Mouse (Mus musculus) neural tube, embryonic 11.5 days (tissue): ENCODE data around the gene Nfib. TPM values are rescaled to one million over a fixed set of nuclear protein-coding genes. Genes with fewer than 3 reads are reported as not detected.

ENCODE experiments used
- ATAC-seq: fragments of 200-750 bp; cut with Nextera tagmentation; 2 replicates; pipeline ENCODE4 v1.8.0; 2017; ENCODE audit warnings: moderate number of reproducible peaks, mild to moderate bottlenecking, moderate TSS enrichment, moderate library complexity; ENCODE audit not compliant: insufficient read depth, low FRiP score, low TSS enrichment
- DNase-seq: peaks from one replicate; pipeline ENCODE4 v3.0.0-alpha.2; 2015; ENCODE audit warnings: low spot score
- H3K27ac ChIP-seq: fragments of 300-500 bp; sonication (generic); 2 replicates; pipeline ENCODE4 v1.5.1; 2014; ENCODE audit warnings: low read depth, mild to moderate bottlenecking, low read length
- H3K27me3 ChIP-seq: fragments of 300-500 bp; sonication (generic); 2 replicates; pipeline ENCODE4 v1.6.1; 2014; ENCODE audit warnings: mild to moderate bottlenecking, low read length, mixed read lengths; ENCODE audit not compliant: control insufficient read depth, insufficient read depth
- H3K36me3 ChIP-seq: fragments of 300-500 bp; sonication (generic); 2 replicates; pipeline ENCODE4 v1.6.1; 2014; ENCODE audit warnings: mild to moderate bottlenecking, low read length, moderate library complexity, mixed read lengths; ENCODE audit not compliant: control insufficient read depth, insufficient read depth
- H3K4me1 ChIP-seq: fragments of 300-500 bp; sonication (generic); 2 replicates; pipeline ENCODE4 v1.6.1; 2014; ENCODE audit warnings: low read length, mixed read lengths; ENCODE audit not compliant: control insufficient read depth, insufficient read depth
- H3K4me2 ChIP-seq: fragments of 300-500 bp; sonication (generic); 2 replicates; pipeline ENCODE4 v1.6.1; 2014; ENCODE audit warnings: low read depth, mild to moderate bottlenecking, moderate library complexity
- H3K4me3 ChIP-seq: fragments of 300-500 bp; sonication (generic); 2 replicates; pipeline ENCODE4 v1.5.1; 2014; ENCODE audit warnings: low read depth, low read length
- H3K9ac ChIP-seq: fragments of 300-500 bp; sonication (generic); 2 replicates; pipeline ENCODE4 v1.6.1; 2014; ENCODE audit warnings: mild to moderate bottlenecking, low read length
- H3K9me3 ChIP-seq: fragments of 300-500 bp; sonication (generic); 2 replicates; pipeline ENCODE4 v1.6.1; 2016; ENCODE audit warnings: low read length; ENCODE audit not compliant: control insufficient read depth
- WGBS: fragments of 180-500 bp; shearing (Covaris S2); extraction: QIAGEN DNeasy Blood & Tissue Kit; methylation state at CpG from one replicate; pipeline ENCODE4 v1.1.7; 2014; 5-methylcytosine and 5-hydroxymethylcytosine counted together
- polyA plus RNA-seq: library from polyadenylated mRNA; unstranded; fragments of >200 nt; fragmentation: Nextera tagmentation; extraction: Ambion mirVana; gene quantifications from 2 replicates; pipeline ENCODE4 v1.2.1, GENCODE M21; 2014

Gene Nfib
- polyA plus RNA-seq, 1 experiment from 2014 or later = 29.1 TPM

- H3K4me2 ChIP-seq = no peak overlapping the region
- DNase-seq = no peak
- peaks cover 4% of the 10 kb centered on the region; the same call in 1 of the 2 replicates for H3K36me3 ChIP-seq
- no peak overlapping the region for H3K27ac ChIP-seq
- no peaks in the 10 kb centered on the region for H3K4me1 ChIP-seq
- no peak for ATAC-seq
- H3K4me3 ChIP-seq = no peak overlapping the region
- no peak overlapping the region for H3K9ac ChIP-seq
- WGBS = 91% methylated on average over 6 of the region's 6 CpGs
- H3K9me3 ChIP-seq = no peaks in the 10 kb centered on the region
- no peaks in the 10 kb centered on the region for H3K27me3 ChIP-seq
Measured at GRCm38 (mm10) chr4:82495605-82496004, 209.9 kb downstream of the Nfib start.

GRCm38 (mm10) chr4:82494829-82495228, 210.7 kb downstream of the Nfib start:
- Histone ChIP-seq H3K27ac (no peak overlapping the region), H3K4me1 (peaks cover 4% of the 10 kb centered on the region), H3K36me3 (peaks cover 4% of the 10 kb centered on the region; the same call in 1 of the 2 replicates), H3K9ac (no peak overlapping the region), H3K27me3 (no peaks in the 10 kb centered on the region), H3K4me2 (no peak overlapping the region), H3K4me3 (no peak overlapping the region), H3K9me3 (no peaks in the 10 kb centered on the region)
- WGBS = 89% methylated on average over 10 of the region's 10 CpGs
- no peak for DNase-seq
- ATAC-seq = no peak

- WGBS = 88% methylated on average over 3 of the region's 3 CpGs
- Histone ChIP-seq H3K4me2 (no peak overlapping the region), H3K9me3 (no peaks in the 10 kb centered on the region), H3K27me3 (no peaks in the 10 kb centered on the region), H3K9ac (no peak overlapping the region), H3K4me3 (no peak overlapping the region), H3K4me1 (peaks cover 8% of the 10 kb centered on the region), H3K27ac (no peak overlapping the region), H3K36me3 (peaks cover 4% of the 10 kb centered on the region; the same call in 1 of the 2 replicates)
- ATAC-seq = no peak
- no peak for DNase-seq
Measured at GRCm38 (mm10) chr4:82494424-82494823, 211.1 kb downstream of the Nfib start.

GRCm38 (mm10) chr4:82493865-82494264, 211.7 kb downstream of the Nfib start:
- 81% methylated on average over 1 of the region's 1 CpGs for WGBS

GRCm38 (mm10) chr4:82493363-82493762, 212.2 kb downstream of the Nfib start:
- Histone ChIP-seq H3K27ac (no peak overlapping the region), H3K9ac (no peak overlapping the region), H3K27me3 (no peaks in the 10 kb centered on the region), H3K4me2 (no peak overlapping the region), H3K36me3 (peaks cover 4% of the 10 kb centered on the region; the same call in 1 of the 2 replicates), H3K4me1 (peaks cover 8% of the 10 kb centered on the region), H3K9me3 (no peaks in the 10 kb centered on the region), H3K4me3 (no peak overlapping the region)
- whole genome bisulfite sequencing = 89% methylated on average over 7 of the region's 7 CpGs
- DNase-seq (no peak), ATAC-seq (no peak)

More at GRCm38 (mm10) chr4:82493865-82494264, 211.7 kb downstream of the Nfib start:
- Histone ChIP-seq H3K9ac (no peak overlapping the region), H3K27ac (no peak overlapping the region), H3K4me3 (no peak overlapping the region), H3K9me3 (no peaks in the 10 kb centered on the region), H3K4me1 (peaks cover 8% of the 10 kb centered on the region), H3K36me3 (peaks cover 4% of the 10 kb centered on the region; the same call in 1 of the 2 replicates), H3K27me3 (no peaks in the 10 kb centered on the region), H3K4me2 (no peak overlapping the region)
- ATAC-seq (no peak), DNase-seq (no peak)

GRCm38 (mm10) chr4:82492737-82493136, 212.8 kb downstream of the Nfib start:
- no peak overlapping the region for H3K9ac ChIP-seq
- H3K27ac ChIP-seq = no peak overlapping the region
- no peaks in the 10 kb centered on the region for H3K9me3 ChIP-seq
- H3K36me3 ChIP-seq = no peaks in the 10 kb centered on the region
- no peak for ATAC-seq
- H3K4me1 ChIP-seq = peaks cover 8% of the 10 kb centered on the region
- H3K4me2 ChIP-seq = no peak overlapping the region
- 84% methylated on average over 2 of the region's 2 CpGs for WGBS
- H3K4me3 ChIP-seq = no peak overlapping the region
- no peak for DNase-seq
- no peaks in the 10 kb centered on the region for H3K27me3 ChIP-seq

- Histone ChIP-seq H3K27ac (no peak overlapping the region), H3K4me1 (peaks cover 8% of the 10 kb centered on the region), H3K27me3 (no peaks in the 10 kb centered on the region), H3K4me2 (no peak overlapping the region), H3K9me3 (no peaks in the 10 kb centered on the region), H3K4me3 (no peak overlapping the region), H3K9ac (no peak overlapping the region), H3K36me3 (no peaks in the 10 kb centered on the region)
- ATAC-seq (0 out of 2 replicates have a peak, but pooled peaks have one; percentile 27), DNase-seq (no peak)
- WGBS = 14% methylated on average over 2 of the region's 2 CpGs
Measured at GRCm38 (mm10) chr4:82489939-82490338, 215.6 kb downstream of the Nfib start.

- no peak overlapping the region for H3K4me3 ChIP-seq
- 95% methylated on average over 2 of the region's 2 CpGs for WGBS
- no peak for ATAC-seq
- no peak overlapping the region for H3K27ac ChIP-seq
- DNase-seq = no peak
- H3K27me3 ChIP-seq = no peaks in the 10 kb centered on the region
- no peaks in the 10 kb centered on the region for H3K36me3 ChIP-seq
- H3K4me1 ChIP-seq = peaks cover 8% of the 10 kb centered on the region
- no peak overlapping the region for H3K4me2 ChIP-seq
- H3K9ac ChIP-seq = no peak overlapping the region
- H3K9me3 ChIP-seq = no peaks in the 10 kb centered on the region
Measured at GRCm38 (mm10) chr4:82485910-82486309, 219.6 kb downstream of the Nfib start.

- DNase-seq (no peak), ATAC-seq (no peak)
- H3K4me3 ChIP-seq = no peak overlapping the region
- no peaks in the 10 kb centered on the region for H3K4me1 ChIP-seq
- H3K27me3 ChIP-seq = no peaks in the 10 kb centered on the region
- no peaks in the 10 kb centered on the region for H3K9me3 ChIP-seq
- no peak overlapping the region for H3K27ac ChIP-seq
- WGBS = 76% methylated on average over 1 of the region's 1 CpGs
- H3K4me2 ChIP-seq = no peak overlapping the region
- H3K36me3 ChIP-seq = no peaks in the 10 kb centered on the region
- no peak overlapping the region for H3K9ac ChIP-seq
Measured at GRCm38 (mm10) chr4:82483871-82484270, 221.7 kb downstream of the Nfib start.
